In the genomic region with DNA sequence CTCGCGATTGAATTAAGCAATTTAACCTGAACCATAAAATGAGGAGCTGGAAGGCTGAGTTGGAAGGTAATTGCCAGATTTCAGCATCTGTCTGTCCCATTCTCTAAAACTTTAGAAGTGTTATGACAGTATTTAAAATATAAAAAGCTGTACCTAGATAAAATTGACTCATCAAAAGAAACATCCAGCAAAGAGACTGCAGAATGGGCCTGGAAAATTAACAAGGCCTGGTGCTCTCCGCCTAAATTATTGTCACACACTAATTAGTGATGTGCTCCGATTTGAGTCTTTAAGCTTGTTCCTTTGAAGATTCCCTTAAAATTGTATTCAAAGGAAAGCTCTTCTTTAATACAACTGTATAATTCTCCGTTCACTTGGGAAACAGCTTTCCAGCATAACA, we compare ENCODE assay signal across 24 mouse cellular contexts.
DNase-seq lines count a peak whose midpoint lies in the region; ATAC-seq and TF ChIP-seq lines count a peak whose summit lies in the region.
"Had no signal": no experiment of that assay in that cellular context is flagged by ENCODE, and none has a peak within 500 bp of the region (broad histone marks: within the 10 kb centered on the region; RNA-seq: fewer than 3 reads in every experiment).

No protein-coding gene starts in this region.

- H3K4me3 ChIP-seq in forebrain, embryonic 12.5 days (replicated peaks) = no peak overlapping the region
- no peak overlapping the region for H3K4me3 ChIP-seq in forebrain, embryonic 13.5 days
- H3K4me3 ChIP-seq in midbrain, embryonic 16.5 days (ENCODE audit: low read depth, low read length) = no peak overlapping the region
- H3K4me3 ChIP-seq in midbrain, embryonic 13.5 days (replicated peaks) = no peak overlapping the region
- H3K4me3 ChIP-seq in forebrain, postnatal 0 days (ENCODE audit: low read depth, low read length) = no peak overlapping the region
- no peak overlapping the region for H3K4me3 ChIP-seq in hindbrain, embryonic 14.5 days (replicated peaks; ENCODE audit: low read length)
- H3K4me3 ChIP-seq: heart, embryonic 12.5 days; heart, embryonic 15.5 days; hindbrain, embryonic 10.5 days; hindbrain, embryonic 15.5 days had no signal

- ATAC-seq in forebrain, embryonic 12.5 days (ENCODE audit: low FRiP score) = peak; percentile 17; the same call in 1 of the 2 replicates
- no peak; the same call in 1 of the 2 replicates for ATAC-seq in forebrain, embryonic 13.5 days
- 0 out of 2 replicates have a peak, but pooled peaks have one; percentile 39 for ATAC-seq in midbrain, embryonic 16.5 days
- no peak for ATAC-seq in midbrain, embryonic 13.5 days
- peak; percentile 54; the same call in 1 of the 2 replicates for ATAC-seq in forebrain, postnatal 0 days
- no peak for ATAC-seq in hindbrain, embryonic 14.5 days (ENCODE audit: low FRiP score)
- ATAC-seq: intestine, postnatal 0 days; Patski had no signal

- H3K27me3 ChIP-seq in forebrain, embryonic 12.5 days = no peaks in the 10 kb centered on the region
- H3K27me3 ChIP-seq in forebrain, embryonic 13.5 days = no peaks in the 10 kb centered on the region
- H3K27me3 ChIP-seq in midbrain, embryonic 16.5 days (ENCODE audit: control insufficient read depth, insufficient read depth, low read depth, low read length) = no peaks in the 10 kb centered on the region
- H3K27me3 ChIP-seq in midbrain, embryonic 13.5 days = no peaks in the 10 kb centered on the region
- no peaks in the 10 kb centered on the region for H3K27me3 ChIP-seq in forebrain, postnatal 0 days (ENCODE audit: insufficient read depth, low read length)
- no peaks in the 10 kb centered on the region for H3K27me3 ChIP-seq in hindbrain, embryonic 14.5 days (ENCODE audit: control insufficient read depth, insufficient read depth, low read length)
- H3K27me3 ChIP-seq: CH12.LX; heart, embryonic 12.5 days; heart, embryonic 15.5 days; hindbrain, embryonic 15.5 days had no signal

- no peaks in the 10 kb centered on the region for H3K9me3 ChIP-seq in forebrain, embryonic 12.5 days
- no peaks in the 10 kb centered on the region for H3K9me3 ChIP-seq in forebrain, embryonic 13.5 days (replicated peaks)
- no peaks in the 10 kb centered on the region for H3K9me3 ChIP-seq in midbrain, embryonic 16.5 days (replicated peaks; ENCODE audit: control insufficient read depth, low read length, poor library complexity, severe bottlenecking)
- no peaks in the 10 kb centered on the region for H3K9me3 ChIP-seq in midbrain, embryonic 13.5 days
- H3K9me3 ChIP-seq in forebrain, postnatal 0 days (ENCODE audit: low read length) = no peaks in the 10 kb centered on the region
- H3K9me3 ChIP-seq in hindbrain, embryonic 14.5 days (ENCODE audit: control insufficient read depth, low read length) = no peaks in the 10 kb centered on the region
- H3K9me3 ChIP-seq: G1E; heart, embryonic 12.5 days; heart, embryonic 15.5 days; hindbrain, embryonic 10.5 days; hindbrain, embryonic 15.5 days had no signal

- H3K4me2 ChIP-seq in forebrain, embryonic 12.5 days = no peak overlapping the region
- no peak overlapping the region for H3K4me2 ChIP-seq in forebrain, embryonic 13.5 days
- H3K4me2 ChIP-seq in midbrain, embryonic 16.5 days (ENCODE audit: low read length) = no peak overlapping the region
- H3K4me2 ChIP-seq in midbrain, embryonic 13.5 days (replicated peaks) = no peak overlapping the region
- H3K4me2 ChIP-seq in forebrain, postnatal 0 days (ENCODE audit: low read depth) = no peak overlapping the region
- no peak overlapping the region for H3K4me2 ChIP-seq in hindbrain, embryonic 14.5 days (replicated peaks)
- H3K4me2 ChIP-seq: heart, embryonic 12.5 days; heart, embryonic 15.5 days; hindbrain, embryonic 15.5 days had no signal

- H3K9ac ChIP-seq in forebrain, embryonic 12.5 days = no peak overlapping the region
- H3K9ac ChIP-seq in forebrain, embryonic 13.5 days = no peak overlapping the region
- no peak overlapping the region for H3K9ac ChIP-seq in midbrain, embryonic 16.5 days (ENCODE audit: low read depth, low read length)
- no peak overlapping the region for H3K9ac ChIP-seq in midbrain, embryonic 13.5 days (replicated peaks)
- H3K9ac ChIP-seq in forebrain, postnatal 0 days = no peak overlapping the region
- H3K9ac ChIP-seq in hindbrain, embryonic 14.5 days = no peak overlapping the region
- H3K9ac ChIP-seq: heart, embryonic 12.5 days; heart, embryonic 15.5 days; hindbrain, embryonic 15.5 days had no signal

- peak; percentile 3 for DNase-seq in forebrain, postnatal 0 days
- DNase-seq in hindbrain, embryonic 14.5 days (ENCODE audit: low spot score) = no peak
- DNase-seq: adrenal gland, postnatal 14 days; B cell, adult 2 months; cerebellum, adult 18-20 months; cerebellum, adult 9-10 months; cerebellum, postnatal 14 days; gastrocnemius, postnatal 25 days; heart, adult 18-20 months; heart, postnatal 10 days; heart, postnatal 36 days; kidney, adult 2 months had no signal

- no peak overlapping the region for H3K27ac ChIP-seq in forebrain, embryonic 12.5 days
- H3K27ac ChIP-seq in forebrain, embryonic 13.5 days = no peak overlapping the region
- H3K27ac ChIP-seq in midbrain, embryonic 16.5 days (ENCODE audit: low read length) = no peak overlapping the region
- H3K27ac ChIP-seq in midbrain, embryonic 13.5 days = no peak overlapping the region
- no peak overlapping the region for H3K27ac ChIP-seq in forebrain, postnatal 0 days (ENCODE audit: low read depth, low read length)
- no peak overlapping the region for H3K27ac ChIP-seq in hindbrain, embryonic 14.5 days
- H3K27ac ChIP-seq: heart, embryonic 15.5 days; hindbrain, embryonic 10.5 days; hindbrain, embryonic 15.5 days had no signal

- H3K4me1 ChIP-seq in forebrain, embryonic 12.5 days = no peaks in the 10 kb centered on the region
- no peaks in the 10 kb centered on the region for H3K4me1 ChIP-seq in forebrain, embryonic 13.5 days
- H3K4me1 ChIP-seq in midbrain, embryonic 16.5 days (ENCODE audit: control insufficient read depth, insufficient read depth, low read length) = no peaks in the 10 kb centered on the region
- no peaks in the 10 kb centered on the region for H3K4me1 ChIP-seq in midbrain, embryonic 13.5 days (replicated peaks)
- no peaks in the 10 kb centered on the region for H3K4me1 ChIP-seq in forebrain, postnatal 0 days (ENCODE audit: insufficient read depth)
- no peaks in the 10 kb centered on the region for H3K4me1 ChIP-seq in hindbrain, embryonic 14.5 days (replicated peaks; ENCODE audit: control insufficient read depth, insufficient read depth, low read length)
- H3K4me1 ChIP-seq: heart, embryonic 12.5 days; heart, embryonic 15.5 days; hindbrain, embryonic 10.5 days; hindbrain, embryonic 15.5 days had no signal

- no peak for TF ChIP-seq CTCF in forebrain, postnatal 0 days (IDR thresholded peaks at IDR 0.05; ENCODE audit: low read depth)

- no peaks in the 10 kb centered on the region for H3K36me3 ChIP-seq in forebrain, embryonic 12.5 days (replicated peaks)
- H3K36me3 ChIP-seq in forebrain, embryonic 13.5 days (ENCODE audit: poor library complexity, severe bottlenecking) = no peaks in the 10 kb centered on the region
- no peaks in the 10 kb centered on the region for H3K36me3 ChIP-seq in midbrain, embryonic 16.5 days (ENCODE audit: control insufficient read depth, insufficient read depth, low read length)
- no peaks in the 10 kb centered on the region for H3K36me3 ChIP-seq in midbrain, embryonic 13.5 days
- no peaks in the 10 kb centered on the region for H3K36me3 ChIP-seq in forebrain, postnatal 0 days (ENCODE audit: insufficient read depth)
- H3K36me3 ChIP-seq in hindbrain, embryonic 14.5 days (replicated peaks; ENCODE audit: control insufficient read depth, insufficient read depth) = no peaks in the 10 kb centered on the region
- H3K36me3 ChIP-seq: G1E; heart, embryonic 12.5 days; heart, embryonic 15.5 days; hindbrain, embryonic 10.5 days; hindbrain, embryonic 15.5 days had no signal

- 59% methylated on average over 5 of the region's 5 CpGs for WGBS in forebrain, embryonic 12.5 days
- 43% methylated on average over 5 of the region's 5 CpGs for WGBS in forebrain, embryonic 13.5 days
- 70% methylated on average over 5 of the region's 5 CpGs for WGBS in midbrain, embryonic 16.5 days
- WGBS in midbrain, embryonic 13.5 days = 76% methylated on average over 5 of the region's 5 CpGs
- WGBS in forebrain, postnatal 0 days = 37% methylated on average over 5 of the region's 5 CpGs
- 82% methylated on average over 5 of the region's 5 CpGs for WGBS in hindbrain, embryonic 14.5 days

Comparison
In these comparisons a context has a peak if more than half of its experiments do, and no peak if none do; other contexts are left out.
1. ATAC-seq: peak in forebrain, embryonic 12.5 days (single experiment), midbrain, embryonic 16.5 days (single experiment) and forebrain, postnatal 0 days (single experiment); none in forebrain, embryonic 13.5 days (single experiment), midbrain, embryonic 13.5 days (single experiment) and hindbrain, embryonic 14.5 days (single experiment).